Mouse (Mus musculus): ENCODE results near the gene Sdhaf3. TPM values are rescaled to one million over a fixed set of nuclear protein-coding genes. Genes with fewer than 3 reads are reported as not detected.
"Not testable (repeated sequence)": the region's sequence is repeated elsewhere in the genome, so short reads cannot be mapped to it uniquely, and the experiment has no call there.

Gene Sdhaf3
- 1 to 10 TPM; 3.1 to 3.5 TPM for total RNA-seq (2021)

DNA sequence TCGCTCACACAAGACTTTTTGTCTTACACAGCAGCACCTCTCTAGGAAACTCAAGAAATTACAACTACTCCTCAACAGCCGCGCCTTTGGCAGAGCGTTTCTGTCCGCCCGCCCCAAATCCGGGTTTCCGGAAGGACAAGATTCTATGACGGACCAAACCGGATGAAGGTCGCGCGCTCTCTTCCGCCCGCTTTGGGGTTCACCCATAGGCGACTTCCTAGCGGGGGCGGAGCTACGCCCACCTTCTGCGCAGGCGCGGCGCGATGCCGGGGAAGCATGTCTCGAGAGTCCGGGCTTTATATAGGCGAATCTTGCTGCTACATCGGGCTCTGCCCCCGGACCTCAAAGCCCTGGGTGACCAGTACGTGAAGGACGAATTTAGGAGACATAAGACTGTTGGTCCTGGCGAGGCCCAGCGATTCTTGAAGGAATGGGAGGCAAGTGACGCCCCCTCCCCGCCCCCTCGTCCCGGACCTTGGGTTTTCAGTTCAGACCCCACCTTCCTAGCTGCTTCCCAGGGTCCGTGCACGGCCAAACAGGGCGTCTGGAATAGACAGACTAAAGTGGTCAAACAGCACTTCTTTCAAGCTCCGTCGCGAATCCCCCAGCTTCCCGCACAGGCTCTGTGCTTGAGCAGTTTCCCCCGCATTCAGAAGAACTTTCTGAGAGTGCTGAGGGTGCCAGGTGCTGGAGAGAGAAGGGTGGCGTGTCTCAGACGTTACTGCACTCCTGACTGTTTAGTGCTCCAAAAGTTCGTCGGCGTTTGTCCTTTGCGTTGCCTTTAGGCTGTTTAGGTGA is at the start of gene Sdhaf3:
Gene Sdhaf3 (plus strand): TSS at position 241 of the 798 bp plus-strand sequence.
- intact Hi-C loops (cut with DNase I): no loop called here
- peak; percentile 96 to 97 for DNase-seq (ENCODE audit: extremely low spot score in 1 of 2, low spot score in 2 of 2)

DNA sequence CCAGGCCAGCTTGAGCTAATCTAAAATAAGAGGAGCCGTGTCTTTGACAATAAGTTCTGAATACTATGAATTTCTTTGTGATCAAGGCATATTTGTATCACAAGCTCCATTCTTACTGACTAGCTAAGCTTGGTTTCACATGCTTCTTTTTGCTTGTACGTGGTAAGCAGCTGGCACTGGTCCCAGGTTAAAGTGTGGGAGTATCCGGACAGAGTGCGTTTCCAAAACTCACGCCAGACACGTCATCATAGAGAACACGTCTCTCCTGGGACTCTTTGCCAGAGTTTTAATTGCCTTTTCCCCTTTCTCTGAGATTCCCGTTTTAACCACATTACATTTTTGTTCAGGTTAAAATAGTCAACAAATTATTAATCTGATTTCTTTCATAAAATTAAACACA is 46.2 kb upstream of the Sdhaf3 start:
- DNase-seq (ENCODE audit: extremely low spot score in 1 of 2, low spot score in 2 of 2): peak in 1 of 2 experiments; percentile 41

DNA sequence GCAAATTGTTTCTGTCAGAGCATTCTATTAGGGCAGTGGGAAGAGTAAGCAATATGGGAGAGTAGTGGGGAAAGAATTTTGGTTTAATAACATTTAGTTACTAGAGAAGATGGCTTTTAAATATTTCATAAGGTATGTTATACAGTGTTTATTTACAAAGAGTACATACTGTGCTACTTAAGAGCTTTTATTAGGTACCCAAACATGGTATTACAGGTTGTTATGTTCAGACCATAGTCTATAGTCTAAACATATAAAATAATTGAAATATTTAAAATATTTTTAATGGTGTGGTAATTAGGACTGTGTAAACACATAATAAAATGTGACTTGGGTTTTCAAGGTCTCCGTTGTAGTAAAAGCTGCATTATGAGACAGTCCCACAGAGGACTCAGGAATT is 41.5 kb upstream of the Sdhaf3 start:
- intact Hi-C loops (cut with DNase I): no loop called here
- no peak for DNase-seq (ENCODE audit: extremely low spot score in 1 of 2, low spot score in 2 of 2)

More for the DNA sequence above, 46.2 kb upstream of the Sdhaf3 start:
- intact Hi-C loops (cut with DNase I): no loop called here

DNA sequence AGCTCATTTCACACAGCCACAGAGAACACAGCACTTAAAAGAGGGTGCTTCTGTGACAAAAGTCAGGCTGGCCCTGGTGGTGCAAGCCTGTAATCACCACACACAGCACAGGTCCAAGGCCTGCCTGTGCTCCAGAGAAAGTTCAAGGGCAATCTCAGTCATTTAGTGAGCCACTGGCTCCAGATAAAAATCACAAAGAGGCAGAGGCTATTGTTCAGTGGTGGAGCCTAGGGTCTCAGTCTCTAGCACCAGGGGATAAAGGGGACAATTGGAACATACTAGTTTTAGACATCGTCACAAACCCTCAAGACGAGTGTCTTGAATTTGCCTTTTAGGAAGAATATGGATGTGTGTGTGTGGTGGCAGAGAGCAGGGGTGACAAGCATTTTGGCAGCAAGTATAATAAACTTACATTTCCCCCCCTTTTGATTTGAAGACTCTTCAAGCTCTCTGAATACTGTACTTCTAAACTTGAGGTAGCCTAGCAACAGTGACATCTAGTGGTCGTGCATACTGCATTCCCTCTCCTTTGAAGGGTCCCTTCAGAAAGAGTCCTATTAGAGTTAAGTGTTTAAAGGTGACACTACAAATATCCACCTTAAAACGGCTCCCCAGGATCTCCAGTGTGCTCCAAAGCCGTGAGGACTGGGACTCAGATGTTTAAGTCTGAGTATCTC is 40.8 kb upstream of the Sdhaf3 start:
- DNase-seq (ENCODE audit: extremely low spot score in 1 of 2, low spot score in 2 of 2): peak; percentile 24 to 37
- intact Hi-C loops (cut with DNase I): no loop called here

DNA sequence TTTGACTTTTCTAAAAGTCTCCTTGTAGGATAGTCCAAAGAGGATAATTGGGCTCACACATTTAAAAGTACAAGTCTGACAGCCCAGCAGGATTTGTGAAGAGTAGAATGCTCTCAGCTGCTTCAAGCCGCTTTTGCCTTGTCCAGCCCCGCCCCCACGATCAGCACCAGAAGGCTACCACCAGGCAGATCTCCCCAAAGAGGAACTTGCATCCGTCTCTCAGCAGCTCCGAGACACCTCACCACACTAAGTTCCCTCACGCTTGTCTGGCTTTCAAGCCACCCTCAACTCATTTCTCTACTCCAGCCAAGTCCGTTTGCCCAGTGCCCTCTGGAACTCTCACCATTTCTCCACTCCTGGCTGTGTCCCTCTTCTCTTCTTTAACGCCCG is 40.3 kb upstream of the Sdhaf3 start:
- DNase-seq (ENCODE audit: extremely low spot score in 1 of 2, low spot score in 2 of 2): peak in 1 of 2 experiments; percentile 21
- intact Hi-C loops (cut with DNase I): no loop called here

DNA sequence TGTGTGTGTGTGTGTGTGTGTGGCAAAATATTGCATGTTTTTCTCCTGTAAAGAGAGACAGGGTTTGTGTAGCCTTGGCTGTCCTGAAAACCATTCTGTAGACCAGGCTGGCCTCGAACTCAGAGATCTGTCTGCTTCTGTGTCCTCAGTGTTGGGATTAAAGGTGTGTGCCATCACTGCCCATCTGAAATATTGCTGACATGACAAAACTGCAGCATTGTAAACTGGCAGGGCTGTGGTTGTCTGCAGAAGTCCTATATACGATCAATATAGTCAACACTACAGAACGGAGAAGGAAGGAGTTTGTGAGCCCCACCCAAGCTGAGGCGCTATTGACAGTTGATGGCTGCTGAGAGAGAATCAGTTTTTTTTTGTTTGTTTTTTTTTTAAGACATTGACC is 38.5 kb upstream of the Sdhaf3 start:
- intact Hi-C loops (cut with DNase I): no loop called here
- DNase-seq (ENCODE audit: extremely low spot score in 1 of 2, low spot score in 2 of 2): no peak

DNA sequence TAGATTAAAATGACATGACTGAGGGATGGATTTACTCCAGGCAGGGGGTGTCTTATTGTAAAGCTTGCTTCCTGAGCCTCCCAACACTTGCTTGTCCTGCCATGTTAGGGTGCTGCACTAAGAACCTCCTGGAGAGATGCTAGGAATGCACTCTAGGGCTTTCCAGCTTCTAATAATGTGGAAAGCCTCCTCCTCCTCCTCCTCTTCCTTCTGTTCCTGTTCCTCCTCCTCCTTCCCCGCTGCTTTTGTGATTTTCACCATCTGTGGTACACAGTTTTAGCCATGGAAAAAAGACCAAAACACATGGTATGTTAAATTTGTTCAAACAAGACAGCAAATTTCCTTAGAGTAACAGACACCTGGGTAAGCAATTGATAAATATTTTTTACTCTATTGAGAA is 30.5 kb upstream of the Sdhaf3 start:
- DNase-seq (ENCODE audit: extremely low spot score in 1 of 2, low spot score in 2 of 2): no peak
- intact Hi-C loops (cut with DNase I): no loop called here

DNA sequence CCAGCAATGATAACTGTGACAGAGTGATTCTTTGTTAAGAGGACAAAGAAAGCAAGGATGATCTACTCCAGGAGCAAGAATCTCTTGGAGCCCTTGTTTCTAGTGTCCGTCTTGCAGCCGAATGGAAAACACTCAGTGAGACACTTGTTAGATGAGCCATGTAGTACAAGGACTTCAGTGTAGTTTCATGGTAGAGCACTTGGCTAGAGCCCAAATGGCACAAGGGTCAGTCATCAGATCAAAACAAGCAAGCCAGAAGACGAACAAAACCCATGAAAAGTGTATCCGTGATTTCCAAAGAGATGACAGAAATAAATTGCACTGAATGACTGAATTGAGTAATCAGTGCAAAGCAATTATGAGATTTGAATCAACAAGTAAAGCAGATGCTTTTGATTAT is 25.0 kb upstream of the Sdhaf3 start:
- DNase-seq (ENCODE audit: extremely low spot score in 1 of 2, low spot score in 2 of 2): no peak
- intact Hi-C loops (cut with DNase I): no loop called here

DNA sequence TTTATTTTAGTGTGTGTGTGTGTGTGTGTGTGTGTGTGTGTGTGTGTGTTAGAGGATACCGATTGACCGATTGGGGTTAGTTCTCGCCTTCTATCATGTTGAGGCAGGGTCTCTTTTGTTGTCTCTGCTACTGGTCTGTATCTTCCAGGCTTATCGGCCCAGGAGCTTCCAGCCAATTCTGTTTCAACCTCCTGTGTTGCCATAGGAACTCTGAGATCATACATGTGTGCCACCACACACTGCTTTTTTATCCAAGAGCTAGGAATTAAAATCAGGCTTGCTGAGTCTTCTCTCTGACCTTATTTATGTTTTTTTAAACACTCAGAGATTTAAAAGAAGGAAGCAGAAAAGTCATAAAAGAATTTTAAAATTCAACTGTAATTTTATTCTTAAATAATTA is 24.3 kb upstream of the Sdhaf3 start:
- intact Hi-C loops (cut with DNase I): no loop called here
- DNase-seq (ENCODE audit: extremely low spot score in 1 of 2, low spot score in 2 of 2): no peak

DNA sequence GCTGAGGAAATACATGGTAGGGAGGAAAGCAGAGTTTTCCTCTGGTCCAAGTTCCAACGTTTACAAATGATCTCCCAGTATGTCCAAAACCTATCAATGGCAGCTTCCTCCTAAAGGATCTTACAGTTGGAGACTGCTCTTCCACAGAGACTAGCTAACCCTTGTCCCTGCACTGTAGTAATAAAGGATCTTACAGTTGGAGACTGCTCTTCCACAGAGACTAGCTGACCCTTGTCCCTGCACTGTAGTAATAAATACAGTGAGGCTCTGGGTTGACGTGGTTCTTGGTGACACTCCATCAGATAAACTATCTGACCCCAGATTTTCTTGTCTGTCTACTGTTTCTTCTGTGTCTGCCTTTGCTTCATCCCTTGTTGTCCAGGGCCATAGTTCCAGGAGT is 15.0 kb upstream of the Sdhaf3 start:
- intact Hi-C loops (cut with DNase I): no loop called here
- DNase-seq (ENCODE audit: extremely low spot score in 1 of 2, low spot score in 2 of 2): no peak

DNA sequence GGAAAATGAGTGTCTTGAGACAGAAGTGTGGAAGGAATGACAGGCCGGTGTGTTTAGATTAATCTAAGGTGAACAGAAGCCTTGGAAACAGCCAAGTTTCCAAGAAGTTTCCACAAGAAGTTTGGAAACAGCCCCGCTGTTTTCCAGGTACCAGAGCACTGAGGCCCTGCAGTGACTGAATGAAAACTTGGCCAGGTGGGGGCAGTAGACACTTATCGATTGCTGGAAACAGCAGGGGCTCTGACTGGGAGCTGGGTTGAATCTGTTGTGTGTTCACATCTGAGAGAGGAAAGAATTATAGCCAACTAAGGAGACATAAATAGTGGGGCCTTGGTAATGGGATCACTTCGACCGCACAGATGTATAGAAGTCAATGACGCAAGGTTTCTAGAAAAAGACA is 13.0 kb upstream of the Sdhaf3 start:
- intact Hi-C loops (cut with DNase I): no loop called here
- no peak for DNase-seq (ENCODE audit: extremely low spot score in 1 of 2, low spot score in 2 of 2)

DNA sequence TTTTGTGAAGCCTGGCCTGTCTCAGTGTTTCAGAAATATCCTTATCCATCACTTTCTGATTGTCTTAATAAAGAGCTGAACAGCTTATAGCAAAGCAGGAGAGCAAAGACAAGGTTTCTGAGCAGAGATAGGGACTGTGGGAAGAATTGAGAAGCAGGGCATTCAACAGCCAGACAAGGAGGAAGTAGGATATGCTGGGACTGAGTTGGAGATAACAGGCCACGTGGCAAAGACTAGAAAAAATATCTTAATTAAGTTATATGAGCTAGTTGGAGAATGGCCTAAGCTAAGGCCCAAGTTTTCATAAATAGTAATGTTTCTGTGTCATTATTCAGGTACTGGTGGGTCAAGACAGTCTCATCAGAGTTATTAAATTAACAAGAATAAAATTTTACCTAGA is 8.2 kb upstream of the Sdhaf3 start:
- intact Hi-C loops (cut with DNase I): no loop called here
- DNase-seq (ENCODE audit: extremely low spot score in 1 of 2, low spot score in 2 of 2): no peak

DNA sequence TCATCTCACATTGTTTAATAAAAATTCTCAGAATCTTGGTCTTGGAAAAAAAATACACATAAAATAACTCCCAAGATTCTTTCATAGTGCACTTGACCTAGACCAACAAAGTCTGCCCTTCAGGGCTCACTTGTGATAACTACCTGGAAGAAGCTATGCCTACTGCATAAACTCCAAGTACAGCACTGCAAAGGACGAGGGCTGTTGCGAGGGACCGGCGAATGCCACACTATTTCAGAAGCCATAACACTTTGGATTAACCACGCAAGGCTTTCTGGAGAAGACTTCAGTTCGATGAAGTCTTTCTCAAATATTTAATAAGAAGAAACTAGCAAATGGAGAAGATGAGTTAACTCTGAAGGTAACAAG is 425 bp upstream of the Sdhaf3 start:
- intact Hi-C loops (cut with DNase I): no loop called here

DNA sequence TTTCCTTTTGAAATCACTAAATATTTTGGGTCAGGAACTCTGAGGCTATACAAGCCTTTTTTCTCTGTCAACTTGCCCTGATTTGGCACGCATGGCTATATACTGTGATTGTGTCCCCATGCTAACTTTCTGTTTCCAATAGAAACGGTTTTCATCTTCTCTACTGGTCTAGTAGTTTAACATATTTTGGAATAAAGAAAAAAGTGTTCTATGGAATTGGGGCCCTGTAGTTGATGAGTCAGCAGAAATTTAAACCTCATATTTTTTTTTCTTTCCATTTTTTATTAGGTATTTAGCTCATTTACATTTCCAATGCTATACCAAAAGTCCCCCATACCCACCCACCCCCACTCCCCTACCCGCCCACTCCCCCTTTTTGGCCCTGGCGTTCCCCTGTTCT is 3.4 kb downstream of the Sdhaf3 start:
- DNase-seq (ENCODE audit: extremely low spot score in 1 of 2, low spot score in 2 of 2); intact Hi-C loops (cut with DNase I): not testable (repeated sequence)

More for the DNA sequence above, 425 bp upstream of the Sdhaf3 start:
- peak in 1 of 2 experiments; percentile 17 for DNase-seq (ENCODE audit: extremely low spot score in 1 of 2, low spot score in 2 of 2)

DNA sequence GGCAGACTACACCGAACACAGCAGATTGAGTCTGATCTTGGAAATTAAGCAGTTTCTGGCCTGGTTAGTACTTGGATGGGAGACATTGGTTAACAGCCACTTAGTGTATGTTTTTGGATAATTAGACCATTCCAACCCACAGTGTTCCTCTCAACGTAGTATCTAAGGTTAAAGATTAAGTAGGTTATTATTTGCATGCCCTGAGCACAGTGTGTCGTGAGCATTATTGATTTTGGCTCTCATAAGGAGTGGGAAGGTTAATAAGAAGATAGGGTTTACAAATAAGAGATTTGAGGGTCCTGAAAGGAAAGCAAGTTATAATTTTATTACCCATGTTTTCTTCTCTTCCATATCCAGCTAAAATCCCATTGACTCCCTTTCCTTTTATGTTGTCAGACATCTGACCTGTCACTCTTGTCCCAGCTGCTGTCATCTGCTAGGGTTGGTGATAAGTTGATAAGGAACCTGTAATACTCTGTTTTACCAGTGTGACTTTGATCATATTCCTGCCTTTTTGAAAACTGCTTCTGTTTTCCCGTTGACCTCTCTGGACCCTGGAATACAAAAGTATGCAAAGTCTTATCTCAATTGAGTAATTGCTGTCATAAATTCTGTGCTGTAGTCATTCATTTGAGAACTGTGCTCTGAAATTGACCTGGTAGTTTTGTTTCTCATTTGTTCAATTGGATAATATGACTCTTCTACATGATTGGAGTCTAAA is 41.6 kb downstream of the Sdhaf3 start:
- intact Hi-C loops (cut with DNase I): no loop called here
- DNase-seq (ENCODE audit: extremely low spot score in 1 of 2, low spot score in 2 of 2): no peak

DNA sequence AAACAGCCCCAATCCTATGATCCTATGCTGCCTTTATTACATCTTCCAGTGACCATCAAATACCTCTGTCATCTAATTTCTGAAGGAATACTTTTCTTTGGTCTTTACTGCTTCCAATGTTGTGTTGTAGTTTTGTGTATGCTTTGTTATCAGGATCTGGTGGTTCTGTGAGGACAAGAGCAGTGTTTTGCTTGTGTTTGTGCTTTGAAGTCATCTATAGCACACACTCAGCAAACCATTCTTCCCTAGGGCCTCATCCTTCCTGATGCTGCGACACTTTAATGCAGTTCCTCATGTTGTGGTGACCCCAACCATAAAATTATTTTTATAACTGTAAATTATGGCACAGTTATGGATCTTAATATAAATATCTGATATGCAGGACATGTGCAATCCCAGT is 42.2 kb downstream of the Sdhaf3 start:
- intact Hi-C loops (cut with DNase I): no loop called here
- DNase-seq (ENCODE audit: extremely low spot score in 1 of 2, low spot score in 2 of 2): no peak

DNA sequence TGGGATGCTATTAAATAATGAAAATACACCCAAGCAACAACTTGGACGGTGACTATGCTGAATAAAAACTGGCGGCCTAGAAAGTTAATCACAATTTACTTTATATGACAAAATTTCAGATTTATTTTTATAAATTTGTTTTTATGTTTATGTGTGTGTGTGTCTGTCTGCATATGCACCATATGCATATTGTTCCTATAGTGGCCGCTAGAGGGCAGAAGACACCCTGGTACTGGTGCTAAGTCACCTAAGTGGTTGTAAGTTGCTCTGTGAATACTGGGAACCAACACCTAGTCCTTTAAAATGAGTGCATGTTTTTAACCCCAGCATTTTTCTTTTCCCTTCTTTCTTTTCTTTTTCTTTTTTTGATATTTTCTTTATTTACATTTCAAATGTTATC is 43.2 kb downstream of the Sdhaf3 start:
- intact Hi-C loops (cut with DNase I): no loop called here
- no peak for DNase-seq (ENCODE audit: extremely low spot score in 1 of 2, low spot score in 2 of 2)

DNA sequence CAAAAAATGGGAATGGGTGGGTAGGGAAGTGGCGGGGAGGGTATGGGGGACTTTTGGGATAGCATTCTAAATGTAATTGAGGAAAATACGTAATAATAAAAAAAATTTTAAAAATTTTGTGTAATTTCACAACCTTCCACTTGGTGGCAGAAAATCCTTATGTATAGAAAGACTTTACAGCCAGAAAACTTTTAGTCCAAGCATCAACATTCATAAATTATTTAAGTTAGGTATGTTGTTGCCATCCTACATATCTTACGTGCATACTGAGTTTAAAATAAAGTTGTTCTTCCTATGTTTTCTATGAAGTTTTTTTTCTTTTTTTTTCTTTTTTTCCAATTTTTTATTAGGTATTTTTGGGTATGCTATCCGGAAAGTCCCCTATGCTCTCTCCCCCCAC is 47.3 kb downstream of the Sdhaf3 start:
- no peak for DNase-seq (ENCODE audit: extremely low spot score in 1 of 2, low spot score in 2 of 2)
- intact Hi-C loops (cut with DNase I): loop anchor here (2.0 kb wide), 1 partner anchor 654 kb away; no protein-coding TSS in a partner anchor

DNA sequence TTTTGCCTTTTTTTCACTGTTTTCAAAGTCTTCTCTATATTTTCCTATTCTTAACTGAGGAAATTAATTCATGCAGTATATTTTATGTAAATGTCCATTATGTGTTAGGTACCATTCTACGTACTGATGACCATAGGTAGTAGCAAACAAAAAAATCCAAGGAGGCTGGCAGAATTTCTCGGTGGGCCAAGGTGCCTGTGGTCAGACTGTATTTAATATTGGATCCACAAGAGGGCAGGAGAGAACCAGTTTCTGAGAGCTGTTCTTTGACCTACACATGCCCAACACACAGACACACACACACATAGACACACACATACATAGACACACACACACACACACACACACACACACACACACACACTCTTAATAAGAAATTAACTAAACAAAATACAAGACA is 48.2 kb downstream of the Sdhaf3 start:
- peak in 1 of 2 experiments; percentile 3 for DNase-seq (ENCODE audit: extremely low spot score in 1 of 2, low spot score in 2 of 2)
- intact Hi-C loops (cut with DNase I): loop anchor here (2.0 kb wide), 1 partner anchor 17 kb away; no protein-coding TSS in a partner anchor

DNA sequence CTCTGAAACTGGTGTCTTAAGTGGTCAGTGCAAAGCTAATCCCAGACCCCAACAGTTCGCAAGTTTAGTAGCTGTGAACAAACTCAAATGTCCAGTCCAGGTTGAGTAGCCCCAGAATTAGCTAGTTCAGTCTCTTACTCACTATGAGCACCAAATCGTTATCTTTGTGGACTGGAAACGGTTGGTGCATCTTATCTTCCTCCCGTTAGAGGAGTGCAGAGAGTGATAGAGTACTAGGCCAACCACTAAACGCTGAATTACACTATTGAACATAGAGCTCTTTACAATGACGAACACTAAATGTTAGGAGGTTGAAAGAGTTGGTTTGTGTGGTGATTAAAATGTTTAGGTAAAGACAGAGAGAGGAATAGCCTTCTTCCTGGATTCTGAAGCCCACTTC is 82.3 kb downstream of the Sdhaf3 start:
- intact Hi-C loops (cut with DNase I): no loop called here
- no peak for DNase-seq (ENCODE audit: extremely low spot score in 1 of 2, low spot score in 2 of 2)
